Mouse (Mus musculus): ENCODE data around the gene Gorasp2. TPM values are rescaled to one million over a fixed set of nuclear protein-coding genes. Genes with fewer than 3 reads are reported as not detected.

The Gorasp2 gene
- total RNA-seq (2015; ENCODE audit: low replicate concordance) (31.4 and 35.3 TPM in 2 replicates), total RNA-seq (2017; ENCODE audit: low replicate concordance) (7.7 and 9.6 TPM in 2 replicates)

- peak; percentile 94 for ATAC-seq (replicated peaks; ENCODE audit: low FRiP score, poor library complexity, severe bottlenecking)
Observed at GRCm38 (mm10) chr2:70660887-70661714, at the start of gene Gorasp2. Gene Gorasp2, plus strand, starts transcription at chr2:70661576.

GRCm38 (mm10) chr2:70614745-70615351, 46.5 kb upstream of the Gorasp2 start:
- ATAC-seq (replicated peaks; ENCODE audit: low FRiP score, poor library complexity, severe bottlenecking): no peak

- ATAC-seq (replicated peaks; ENCODE audit: low FRiP score, poor library complexity, severe bottlenecking): no peak
Observed at GRCm38 (mm10) chr2:70616076-70616475, 45.3 kb upstream of the Gorasp2 start.

- no peak for ATAC-seq (replicated peaks; ENCODE audit: low FRiP score, poor library complexity, severe bottlenecking)
Observed at GRCm38 (mm10) chr2:70616617-70617016, 44.8 kb upstream of the Gorasp2 start.

GRCm38 (mm10) chr2:70619232-70619835, 42.0 kb upstream of the Gorasp2 start:
- ATAC-seq (replicated peaks; ENCODE audit: low FRiP score, poor library complexity, severe bottlenecking): no peak

GRCm38 (mm10) chr2:70620225-70620624, 41.2 kb upstream of the Gorasp2 start:
- ATAC-seq (replicated peaks; ENCODE audit: low FRiP score, poor library complexity, severe bottlenecking): no peak

- 0 out of 2 replicates have a peak, but pooled peaks have one; percentile 19 for ATAC-seq (replicated peaks; ENCODE audit: low FRiP score, poor library complexity, severe bottlenecking)
Observed at GRCm38 (mm10) chr2:70622244-70622643, 39.1 kb upstream of the Gorasp2 start.

GRCm38 (mm10) chr2:70625761-70626160, 35.6 kb upstream of the Gorasp2 start:
- ATAC-seq (replicated peaks; ENCODE audit: low FRiP score, poor library complexity, severe bottlenecking): no peak

- ATAC-seq (replicated peaks; ENCODE audit: low FRiP score, poor library complexity, severe bottlenecking): no peak
Observed at GRCm38 (mm10) chr2:70628397-70628796, 33.0 kb upstream of the Gorasp2 start.

- ATAC-seq (replicated peaks; ENCODE audit: low FRiP score, poor library complexity, severe bottlenecking): no peak
Observed at GRCm38 (mm10) chr2:70629339-70629761, 32.0 kb upstream of the Gorasp2 start.

GRCm38 (mm10) chr2:70629921-70630320, 31.5 kb upstream of the Gorasp2 start:
- no peak for ATAC-seq (replicated peaks; ENCODE audit: low FRiP score, poor library complexity, severe bottlenecking)

- no peak for ATAC-seq (replicated peaks; ENCODE audit: low FRiP score, poor library complexity, severe bottlenecking)
Observed at GRCm38 (mm10) chr2:70631321-70631720, 30.1 kb upstream of the Gorasp2 start.

- ATAC-seq (replicated peaks; ENCODE audit: low FRiP score, poor library complexity, severe bottlenecking): no peak
Observed at GRCm38 (mm10) chr2:70632412-70632811, 29.0 kb upstream of the Gorasp2 start.

GRCm38 (mm10) chr2:70634028-70634690, 27.2 kb upstream of the Gorasp2 start:
- no peak for ATAC-seq (replicated peaks; ENCODE audit: low FRiP score, poor library complexity, severe bottlenecking)

GRCm38 (mm10) chr2:70640968-70641367, 20.4 kb upstream of the Gorasp2 start:
- ATAC-seq (replicated peaks; ENCODE audit: low FRiP score, poor library complexity, severe bottlenecking): no peak

GRCm38 (mm10) chr2:70642971-70643565, 18.3 kb upstream of the Gorasp2 start:
- no peak for ATAC-seq (replicated peaks; ENCODE audit: low FRiP score, poor library complexity, severe bottlenecking)

- ATAC-seq (replicated peaks; ENCODE audit: low FRiP score, poor library complexity, severe bottlenecking): no peak
Observed at GRCm38 (mm10) chr2:70645266-70645780, 16.1 kb upstream of the Gorasp2 start.

GRCm38 (mm10) chr2:70647681-70648080, 13.7 kb upstream of the Gorasp2 start:
- no peak for ATAC-seq (replicated peaks; ENCODE audit: low FRiP score, poor library complexity, severe bottlenecking)

- no peak for ATAC-seq (replicated peaks; ENCODE audit: low FRiP score, poor library complexity, severe bottlenecking)
Observed at GRCm38 (mm10) chr2:70648271-70648670, 13.1 kb upstream of the Gorasp2 start.

GRCm38 (mm10) chr2:70649471-70649870, 11.9 kb upstream of the Gorasp2 start:
- ATAC-seq (replicated peaks; ENCODE audit: low FRiP score, poor library complexity, severe bottlenecking): no peak

Measured in erythroid progenitor cell, adult 5-6 weeks (primary cell).